Mouse (Mus musculus) C2C12 (cell line): ENCODE data around the gene 4930535I16Rik.

ENCODE experiments used
- CEBPB ChIP-seq: IDR thresholded peaks from one replicate; pipeline ENCODE4 v1.6.1; 2011; ENCODE audit warnings: low read depth, mild to moderate bottlenecking, control low read depth, moderate library complexity
- CTCF ChIP-seq: IDR thresholded peaks from one replicate; pipeline ENCODE4 v1.5.1; 2011; ENCODE audit not compliant: control insufficient read depth, insufficient read depth, insufficient read length
- MAX ChIP-seq: IDR thresholded peaks from one replicate; pipeline ENCODE4 v1.6.1; 2011; ENCODE audit warnings: mild to moderate bottlenecking, control low read depth
- MYOD1 ChIP-seq: IDR thresholded peaks from one replicate; pipeline ENCODE4 v1.6.1; 2011; ENCODE audit warnings: low read depth; ENCODE audit not compliant: control insufficient read depth, insufficient read length
- MYOG ChIP-seq: IDR thresholded peaks from one replicate; pipeline ENCODE4 v1.6.1; 2011; ENCODE audit not compliant: control insufficient read depth, insufficient read length; ENCODE audit errors: extremely low read depth
- USF1 ChIP-seq: IDR thresholded peaks from one replicate; pipeline ENCODE4 v1.6.1; 2011; ENCODE audit warnings: low read depth, mild to moderate bottlenecking, control low read depth, moderate library complexity

- TF ChIP-seq CTCF (no peak), USF1 (no peak), MYOG (no peak), CEBPB (no peak), MAX (no peak), MYOD1 (no peak)
Observed at GRCm38 (mm10) chr4:123894295-123894694, 23.5 kb downstream of the 4930535I16Rik start.
